Mouse (Mus musculus): ENCODE results near the gene Napsa. TPM values are rescaled to one million over a fixed set of nuclear protein-coding genes. Genes with fewer than 3 reads are reported as not detected.

Gene Napsa
- polyA plus RNA-seq, 1 experiment from 2014 or later: 1.2 TPM

GRCm38 (mm10) chr7:44624543-44624826 is 52.3 kb downstream of the Napsa start:
- ATAC-seq (ENCODE audit: low read depth): no peak
- Histone ChIP-seq H3K27me3 (0 out of 2 replicates have a peak, but pooled peaks cover 4% of the 10 kb centered on the region), H3K9me3 (0 out of 2 replicates have a peak, but pooled peaks cover 11% of the 10 kb centered on the region), H3K4me2 (no peak overlapping the region), H3K27ac (replicated peaks) (no peak overlapping the region), H3K9ac (no peak overlapping the region), H3K4me3 (no peak overlapping the region), H3K36me3 (no peaks in the 10 kb centered on the region), H3K4me1 (replicated peaks) (peaks cover 6% of the 10 kb centered on the region; the same call in 1 of the 2 replicates)
- WGBS: 73% methylated on average over 3 of the region's 3 CpGs

DNA sequence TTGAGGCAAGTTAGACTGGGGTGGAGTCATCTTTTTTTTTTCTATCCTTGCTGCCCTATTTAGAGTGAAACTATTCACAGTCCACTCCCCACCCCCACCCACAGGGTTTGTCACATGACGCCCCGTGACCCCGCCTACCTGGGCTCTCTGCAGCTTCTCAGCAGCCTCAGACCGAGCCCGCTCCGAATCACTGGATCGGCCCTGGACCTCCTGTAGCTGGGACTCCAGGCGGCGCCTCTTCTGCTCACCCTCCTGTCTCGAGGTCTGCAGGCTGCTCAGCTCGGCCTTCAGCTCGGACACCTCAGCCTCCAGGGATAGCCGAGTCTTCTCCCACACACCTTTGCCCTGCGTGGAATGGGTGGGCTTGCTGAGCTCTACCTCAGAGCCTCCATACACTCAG is 52.6 kb downstream of the Napsa start:
- H3K4me3 ChIP-seq: no peak overlapping the region
- 65% methylated on average over 14 of the region's 14 CpGs for WGBS
- H3K9ac ChIP-seq: no peak overlapping the region
- H3K4me1 ChIP-seq (replicated peaks): peaks cover 6% of the 10 kb centered on the region; the same call in 1 of the 2 replicates
- H3K27me3 ChIP-seq: 0 out of 2 replicates have a peak, but pooled peaks cover 4% of the 10 kb centered on the region
- H3K36me3 ChIP-seq: no peaks in the 10 kb centered on the region
- 0 out of 2 replicates have a peak, but pooled peaks cover 8% of the 10 kb centered on the region for H3K9me3 ChIP-seq
- H3K4me2 ChIP-seq: no peak overlapping the region
- ATAC-seq (ENCODE audit: low read depth): no peak
- H3K27ac ChIP-seq (replicated peaks): no peak overlapping the region

- Histone ChIP-seq H3K9me3 (0 out of 2 replicates have a peak, but pooled peaks cover 4% of the 10 kb centered on the region), H3K27ac (replicated peaks) (no peak overlapping the region), H3K4me1 (replicated peaks) (peaks cover 6% of the 10 kb centered on the region; the same call in 1 of the 2 replicates), H3K36me3 (no peaks in the 10 kb centered on the region), H3K4me3 (no peak overlapping the region), H3K27me3 (0 out of 2 replicates have a peak, but pooled peaks cover 4% of the 10 kb centered on the region), H3K9ac (no peak overlapping the region), H3K4me2 (no peak overlapping the region)
- ATAC-seq (ENCODE audit: low read depth): no peak
- WGBS: 86% methylated on average over 13 of the region's 13 CpGs
Observed at GRCm38 (mm10) chr7:44625241-44626067, 53.3 kb downstream of the Napsa start.

- 65% methylated on average over 1 of the region's 1 CpGs for WGBS
- Histone ChIP-seq H3K27ac (replicated peaks) (no peak overlapping the region), H3K36me3 (no peaks in the 10 kb centered on the region), H3K27me3 (0 out of 2 replicates have a peak, but pooled peaks cover 4% of the 10 kb centered on the region), H3K4me1 (replicated peaks) (peaks cover 6% of the 10 kb centered on the region; the same call in 1 of the 2 replicates), H3K4me3 (no peak overlapping the region), H3K9ac (no peak overlapping the region), H3K9me3 (0 out of 2 replicates have a peak, but pooled peaks cover 4% of the 10 kb centered on the region), H3K4me2 (no peak overlapping the region)
- no peak for ATAC-seq (ENCODE audit: low read depth)
Observed at GRCm38 (mm10) chr7:44626068-44626385, 53.8 kb downstream of the Napsa start.

GRCm38 (mm10) chr7:44626966-44627365 is 54.8 kb downstream of the Napsa start:
- no peaks in the 10 kb centered on the region for H3K36me3 ChIP-seq
- WGBS: 85% methylated on average over 13 of the region's 13 CpGs
- H3K4me2 ChIP-seq: no peak overlapping the region
- no peak for ATAC-seq (ENCODE audit: low read depth)
- H3K9me3 ChIP-seq: 0 out of 2 replicates have a peak, but pooled peaks cover 4% of the 10 kb centered on the region
- H3K9ac ChIP-seq: no peak overlapping the region
- no peak overlapping the region for H3K4me3 ChIP-seq
- H3K27me3 ChIP-seq: 0 out of 2 replicates have a peak, but pooled peaks cover 4% of the 10 kb centered on the region
- H3K27ac ChIP-seq (replicated peaks): no peak overlapping the region
- peaks cover 6% of the 10 kb centered on the region; the same call in 1 of the 2 replicates for H3K4me1 ChIP-seq (replicated peaks)

GRCm38 (mm10) chr7:44628402-44629034 is 56.3 kb downstream of the Napsa start:
- peaks cover 8% of the 10 kb centered on the region for H3K27me3 ChIP-seq
- no peaks in the 10 kb centered on the region for H3K36me3 ChIP-seq
- H3K27ac ChIP-seq (replicated peaks): no peak overlapping the region
- 80% methylated on average over 15 of the region's 15 CpGs for WGBS
- H3K4me1 ChIP-seq (replicated peaks): peaks cover 6% of the 10 kb centered on the region; the same call in 1 of the 2 replicates
- no peak for ATAC-seq (ENCODE audit: low read depth)
- no peak overlapping the region for H3K4me2 ChIP-seq
- no peak overlapping the region for H3K4me3 ChIP-seq
- H3K9ac ChIP-seq: no peak overlapping the region
- no peaks in the 10 kb centered on the region for H3K9me3 ChIP-seq

- Histone ChIP-seq H3K36me3 (no peaks in the 10 kb centered on the region), H3K27me3 (peaks cover 20% of the 10 kb centered on the region), H3K4me3 (no peak overlapping the region), H3K4me2 (no peak overlapping the region), H3K4me1 (replicated peaks) (no peaks in the 10 kb centered on the region), H3K9ac (no peak overlapping the region), H3K9me3 (no peaks in the 10 kb centered on the region), H3K27ac (replicated peaks) (no peak overlapping the region)
- ATAC-seq (ENCODE audit: low read depth): no peak
- WGBS: 79% methylated on average over 13 of the region's 13 CpGs
Observed at GRCm38 (mm10) chr7:44630437-44630836, 58.3 kb downstream of the Napsa start.

- Histone ChIP-seq H3K4me2 (no peak overlapping the region), H3K9me3 (0 out of 2 replicates have a peak, but pooled peaks cover 5% of the 10 kb centered on the region), H3K9ac (no peak overlapping the region), H3K4me3 (no peak overlapping the region), H3K36me3 (no peaks in the 10 kb centered on the region), H3K27ac (replicated peaks) (no peak overlapping the region), H3K4me1 (replicated peaks) (no peaks in the 10 kb centered on the region), H3K27me3 (peaks cover 24% of the 10 kb centered on the region)
- 25% methylated on average over 13 of the region's 13 CpGs for WGBS
- ATAC-seq (ENCODE audit: low read depth): no peak
Observed at GRCm38 (mm10) chr7:44632676-44633075, 60.5 kb downstream of the Napsa start.

- no peaks in the 10 kb centered on the region for H3K4me1 ChIP-seq (replicated peaks)
- no peak overlapping the region for H3K9ac ChIP-seq
- 11% methylated on average over 15 of the region's 15 CpGs for WGBS
- no peak overlapping the region for H3K4me2 ChIP-seq
- ATAC-seq (ENCODE audit: low read depth): no peak
- no peak overlapping the region for H3K27ac ChIP-seq (replicated peaks)
- no peak overlapping the region for H3K4me3 ChIP-seq
- no peaks in the 10 kb centered on the region for H3K36me3 ChIP-seq
- 0 out of 2 replicates have a peak, but pooled peaks cover 5% of the 10 kb centered on the region for H3K9me3 ChIP-seq
- peaks cover 31% of the 10 kb centered on the region for H3K27me3 ChIP-seq
Observed at GRCm38 (mm10) chr7:44633407-44633806, 61.2 kb downstream of the Napsa start.

Small RNA genes within 50 kb of the gene (microRNA-seq; reads per million reads assigned to microRNA genes)
- gene Mir7053: not detected

Other genes starting within 250 kb of the Napsa start
- gene Syt3, start 188.3 kb upstream of the Napsa start, polyA plus RNA-seq (2015; fragmentation: Nextera tagmentation; extraction: Ambion mirVana): 24.9 and 28.4 TPM in 2 replicates
- gene 1700008O03Rik, start 186.6 kb upstream of the Napsa start, polyA plus RNA-seq (2015; fragmentation: Nextera tagmentation; extraction: Ambion mirVana): 1.0 and 1.5 TPM in 2 replicates
- 11.3 and 13.3 TPM in 2 replicates for gene Lrrc4b, start 143.4 kb upstream of the Napsa start, polyA plus RNA-seq (2015; fragmentation: Nextera tagmentation; extraction: Ambion mirVana)
- gene Aspdh, start 107.0 kb upstream of the Napsa start, polyA plus RNA-seq (2015; fragmentation: Nextera tagmentation; extraction: Ambion mirVana): 1.6 and 2.9 TPM in 2 replicates
- 49.9 and 54.3 TPM in 2 replicates for gene Josd2, start 104.4 kb upstream of the Napsa start, polyA plus RNA-seq (2015; fragmentation: Nextera tagmentation; extraction: Ambion mirVana)
- gene Emc10, start 75.9 kb upstream of the Napsa start, polyA plus RNA-seq (2015; fragmentation: Nextera tagmentation; extraction: Ambion mirVana): 139 TPM in 2 replicates
- gene Fam71e1, start 75.8 kb upstream of the Napsa start, polyA plus RNA-seq (2015; fragmentation: Nextera tagmentation; extraction: Ambion mirVana): 23.0 and 29.8 TPM in 2 replicates
- gene Mybpc2, start 47.7 kb upstream of the Napsa start, polyA plus RNA-seq (2015; fragmentation: Nextera tagmentation; extraction: Ambion mirVana): 0.08 and 0.22 TPM in 2 replicates
- 0.13 TPM in 1 of 2 replicates, not detected in the other for gene Spib, start 40.3 kb upstream of the Napsa start, polyA plus RNA-seq (2015; fragmentation: Nextera tagmentation; extraction: Ambion mirVana)
- 22.5 and 22.7 TPM in 2 replicates for gene Pold1, start 23.5 kb upstream of the Napsa start, polyA plus RNA-seq (2015; fragmentation: Nextera tagmentation; extraction: Ambion mirVana)
- 60.1 and 65.2 TPM in 2 replicates for gene Nr1h2, start 18.4 kb upstream of the Napsa start, polyA plus RNA-seq (2015; fragmentation: Nextera tagmentation; extraction: Ambion mirVana)
- 4.7 and 5.2 TPM in 2 replicates for gene Kcnc3, start 18.3 kb downstream of the Napsa start, polyA plus RNA-seq (2015; fragmentation: Nextera tagmentation; extraction: Ambion mirVana)
- gene Myh14, start 98.5 kb downstream of the Napsa start, polyA plus RNA-seq (2015; fragmentation: Nextera tagmentation; extraction: Ambion mirVana): 1.9 and 2.6 TPM in 2 replicates
- gene Izumo2, start 136.4 kb downstream of the Napsa start, polyA plus RNA-seq (2015; fragmentation: Nextera tagmentation; extraction: Ambion mirVana): not detected in 2 replicates
- gene Vrk3, start 176.0 kb downstream of the Napsa start, polyA plus RNA-seq (2015; fragmentation: Nextera tagmentation; extraction: Ambion mirVana): 25.1 and 30.5 TPM in 2 replicates
- gene Zfp473, start 178.7 kb downstream of the Napsa start, polyA plus RNA-seq (2015; fragmentation: Nextera tagmentation; extraction: Ambion mirVana): 1.2 and 1.3 TPM in 2 replicates
- 51.0 and 53.0 TPM in 2 replicates for gene Nup62, start 243.7 kb downstream of the Napsa start, polyA plus RNA-seq (2015; fragmentation: Nextera tagmentation; extraction: Ambion mirVana)
- gene Il4i1, start 244.0 kb downstream of the Napsa start, polyA plus RNA-seq (2015; fragmentation: Nextera tagmentation; extraction: Ambion mirVana): 1.1 and 2.0 TPM in 2 replicates
- gene Atf5, start 244.3 kb downstream of the Napsa start, polyA plus RNA-seq (2015; fragmentation: Nextera tagmentation; extraction: Ambion mirVana): 4.1 and 4.8 TPM in 2 replicates